Mouse (Mus musculus) left cerebral cortex, postnatal 14 days (tissue): Measurements from ENCODE around the gene Il11. TPM values are rescaled to one million over a fixed set of nuclear protein-coding genes. Genes with fewer than 3 reads are reported as not detected.

Experiments used
- total RNA-seq, 2 experiments: library from RNA; stranded (reverse); gene quantifications; 2 replicates each; pipeline ENCODE4 v1.2.3; 2021

The Il11 gene
- total RNA-seq, 2 experiments from 2014 or later, result 0.18 to 0.55 TPM

Other genes starting within 250 kb of the Il11 start
- 100 to 1,000 TPM; 241 to 259 TPM for gene Syt5, start 235.3 kb downstream of the Il11 start, total RNA-seq
- under 1 TPM; 0.57 to 0.93 TPM for gene Ptprh, start 178.8 kb downstream of the Il11 start, total RNA-seq
- 10 to 100 TPM; 10.8 to 10.9 TPM for gene Tmem86b, start 151.4 kb downstream of the Il11 start, total RNA-seq
- 100 to 1,000 TPM; 132 to 135 TPM for gene Ppp6r1, start 123.8 kb downstream of the Il11 start, total RNA-seq
- 100 to 1,000 TPM; 102 to 108 TPM for gene Hspbp1, start 97.8 kb downstream of the Il11 start, total RNA-seq
- gene Brsk1, start 92.3 kb downstream of the Il11 start, total RNA-seq, result 100 to 1,000 TPM; 330 to 331 TPM
- under 1 TPM in 1 of 2 experiments, not detected in 1; 0.21 TPM for gene Tmem150b, start 57.6 kb downstream of the Il11 start, total RNA-seq
- gene Kmt5c, start 42.7 kb downstream of the Il11 start, total RNA-seq, result 10 to 100 TPM; 37.1 to 43.3 TPM
- 1 to 10 TPM; 5.1 to 5.7 TPM for gene Cox6b2, start 29.8 kb downstream of the Il11 start, total RNA-seq
- gene Fam71e2, start 11.6 kb downstream of the Il11 start, total RNA-seq, result not detected
- gene Tmem190, start 78 bp upstream of the Il11 start, total RNA-seq, result not detected
- gene Tmem238, start 6.8 kb upstream of the Il11 start, total RNA-seq, result 1 to 10 TPM; 2.7 to 4.4 TPM
- gene Rpl28, start 10.0 kb upstream of the Il11 start, total RNA-seq, result 100 to 1,000 TPM; 480 to 489 TPM
- 100 to 1,000 TPM; 115 to 145 TPM for gene Ube2s, start 29.7 kb upstream of the Il11 start, total RNA-seq
- gene Shisa7, start 61.8 kb upstream of the Il11 start, total RNA-seq, result 100 to 1,000 TPM; 116 to 133 TPM
- gene Isoc2b, start 87.4 kb upstream of the Il11 start, total RNA-seq, result 1 to 10 TPM; 4.6 to 5.0 TPM
- gene Isoc2a, start 94.3 kb upstream of the Il11 start, total RNA-seq, result 1 to 10 TPM; 7.5 to 8.6 TPM
- gene Gm36210, start 123.7 kb upstream of the Il11 start, total RNA-seq, result under 1 TPM; 0.29 to 0.34 TPM
- 10 to 100 TPM; 14.5 to 16.3 TPM for gene Zfp628, start 132.4 kb upstream of the Il11 start, total RNA-seq
- 10 to 100 TPM; 86.6 to 92.4 TPM for gene Nat14, start 139.2 kb upstream of the Il11 start, total RNA-seq
- 1 to 10 TPM; 2.3 to 2.9 TPM for gene Ssc5d, start 142.9 kb upstream of the Il11 start, total RNA-seq
- under 1 TPM in 1 of 2 experiments, not detected in 1; 0.15 TPM for gene Sbk2, start 181.5 kb upstream of the Il11 start, total RNA-seq
- gene Sbk3, start 188.3 kb upstream of the Il11 start, total RNA-seq, result under 1 TPM; 0.42 to 0.55 TPM
- gene Zfp579, start 213.3 kb upstream of the Il11 start, total RNA-seq, result 10 to 100 TPM; 33.8 to 36.3 TPM
- gene Zfp524, start 231.6 kb upstream of the Il11 start, total RNA-seq, result 1 to 10 TPM; 5.3 to 6.7 TPM
- gene Fiz1, start 231.8 kb upstream of the Il11 start, total RNA-seq, result 10 to 100 TPM; 24.9 to 25.3 TPM
- not detected for gene Gm44973, start 232.6 kb upstream of the Il11 start, total RNA-seq
- 10 to 100 TPM; 34.1 to 35.2 TPM for gene Zfp865, start 237.5 kb upstream of the Il11 start, total RNA-seq
- 10 to 100 TPM; 65.7 to 68.5 TPM for gene Ccdc106, start 237.7 kb upstream of the Il11 start, total RNA-seq